In genomic region chr12:102878901-102879300, GRCm38 (mm10) we compare ENCODE assay signal across 7 mouse cellular contexts. TPM values are rescaled to one million over a fixed set of nuclear protein-coding genes. Genes with fewer than 3 reads are reported as not detected.
DNase-seq lines count a peak whose midpoint lies in the region; ATAC-seq and TF ChIP-seq lines count a peak whose summit lies in the region.

No protein-coding gene starts in this region.

- no peak for ATAC-seq in forebrain, embryonic 11.5 days (replicated peaks; ENCODE audit: low FRiP score)
- no peak for ATAC-seq in intestine, embryonic 14.5 days (replicated peaks; ENCODE audit: low FRiP score, low TSS enrichment, low read depth)
- ATAC-seq in inflammation-experienced regulatory T-cells, adult 6 months = no peak

- no peak for DNase-seq in testis, postnatal 14 days (ENCODE audit: low spot score)
- no peak for DNase-seq in forebrain, embryonic 11.5 days (ENCODE audit: low spot score)
- peak; percentile 50 for DNase-seq in intestine, embryonic 14.5 days (ENCODE audit: low spot score)
- peak; percentile 9 for DNase-seq in lung, postnatal 14 days
- DNase-seq in spleen, postnatal 10 days (ENCODE audit: low spot score in 2 of 2) = no peak

- peak overlapping the region; percentile 63; the same call in 1 of the 2 replicates for H3K27ac ChIP-seq in testis, adult 2 months (ENCODE audit: control insufficient read depth, insufficient read depth, low read depth, low read length)
- peak overlapping the region; percentile 59; the same call in 1 of the 2 replicates for H3K27ac ChIP-seq in forebrain, embryonic 11.5 days (ENCODE audit: low read depth, low read length)
- peak overlapping the region; percentile 52 for H3K27ac ChIP-seq in intestine, embryonic 14.5 days (ENCODE audit: low read depth)

- no peak for TF ChIP-seq POLR2A in testis, adult 2 months (IDR thresholded peaks at IDR 0.05; ENCODE audit: control insufficient read depth, low read depth, low read length)

- WGBS in forebrain, embryonic 11.5 days = 50% methylated on average over 7 of the region's 7 CpGs
- 23% methylated on average over 7 of the region's 7 CpGs for WGBS in intestine, embryonic 14.5 days

- H3K4me1 ChIP-seq in testis, adult 2 months (ENCODE audit: control insufficient read depth, insufficient read depth, low read length) = peaks cover 8% of the 10 kb centered on the region
- peaks cover 2% of the 10 kb centered on the region; the same call in 1 of the 2 replicates for H3K4me1 ChIP-seq in forebrain, embryonic 11.5 days (replicated peaks; ENCODE audit: control insufficient read depth, insufficient read depth, low read length)
- H3K4me1 ChIP-seq in intestine, embryonic 14.5 days (replicated peaks; ENCODE audit: control insufficient read depth, insufficient read depth, low read length) = peaks cover 8% of the 10 kb centered on the region

- H3K9ac ChIP-seq in forebrain, embryonic 11.5 days (ENCODE audit: low read length) = peak overlapping the region; percentile 65
- peak overlapping the region; percentile 89 for H3K9ac ChIP-seq in intestine, embryonic 14.5 days (ENCODE audit: low read length)

- no peak for TF ChIP-seq CTCF in testis, adult 2 months (IDR thresholded peaks at IDR 0.05; ENCODE audit: control insufficient read depth, insufficient read depth, insufficient replicate concordance, low read depth, low read length)

- H3K4me3 ChIP-seq in testis, adult 2 months (ENCODE audit: control insufficient read depth, low read depth, low read length) = peak overlapping the region; percentile 98
- H3K4me3 ChIP-seq in forebrain, embryonic 11.5 days (ENCODE audit: low read depth, low read length) = peak overlapping the region; percentile 97
- H3K4me3 ChIP-seq in intestine, embryonic 14.5 days (ENCODE audit: low read depth, low read length) = peak overlapping the region; percentile 82

- H3K27me3 ChIP-seq in testis, adult 2 months (ENCODE audit: control insufficient read depth, insufficient read depth, low read length) = no peaks in the 10 kb centered on the region
- H3K27me3 ChIP-seq in forebrain, embryonic 11.5 days (ENCODE audit: control insufficient read depth, insufficient read depth, low read length) = no peaks in the 10 kb centered on the region
- no peaks in the 10 kb centered on the region for H3K27me3 ChIP-seq in intestine, embryonic 14.5 days (replicated peaks; ENCODE audit: control insufficient read depth, insufficient read depth, low read length)

- no peaks in the 10 kb centered on the region for H3K9me3 ChIP-seq in forebrain, embryonic 11.5 days (ENCODE audit: control insufficient read depth, low read length)
- H3K9me3 ChIP-seq in intestine, embryonic 14.5 days (ENCODE audit: control insufficient read depth, low read length) = no peaks in the 10 kb centered on the region

- peak overlapping the region; percentile 62 for H3K4me2 ChIP-seq in forebrain, embryonic 11.5 days (ENCODE audit: low read depth, low read length, severe bottlenecking)
- H3K4me2 ChIP-seq in intestine, embryonic 14.5 days (ENCODE audit: low read length) = peak overlapping the region; percentile 48

- no peaks in the 10 kb centered on the region for H3K36me3 ChIP-seq in testis, adult 2 months (ENCODE audit: control insufficient read depth, insufficient read depth, low read length)
- H3K36me3 ChIP-seq in forebrain, embryonic 11.5 days (ENCODE audit: control insufficient read depth, insufficient read depth, low read length) = no peaks in the 10 kb centered on the region
- H3K36me3 ChIP-seq in intestine, embryonic 14.5 days (ENCODE audit: control insufficient read depth, insufficient read depth, low read length) = no peaks in the 10 kb centered on the region

RNA-seq across cellular contexts. Expression of gene Btbd7, which starts 0.6 kb away (rescaled TPM):
- 21.5 and 21.9 TPM in 2 replicates for polyA plus RNA-seq in testis, adult 2 months (2012; rRNA removed)
- polyA plus RNA-seq in forebrain, embryonic 11.5 days (2014; fragmentation: Nextera tagmentation; extraction: Ambion mirVana) = 21.9 and 22.1 TPM in 2 replicates
- polyA plus RNA-seq in intestine, embryonic 14.5 days (2014; fragmentation: Nextera tagmentation; extraction: Ambion mirVana) = 19.7 and 22.0 TPM in 2 replicates
- 10 to 100 TPM in 2 of 3 experiments, 1 to 10 TPM in 1; 7.4 to 13.8 (median 10.4) TPM for polyA plus RNA-seq in inflammation-experienced regulatory T-cells, adult 6 months (2017; shearing (Covaris generic))

RNA-seq across cellular contexts. Expression of gene Cox8c, which starts 20.2 kb away (rescaled TPM):
- polyA plus RNA-seq in testis, adult 2 months (2012; rRNA removed) = 455 and 485 TPM in 2 replicates
- polyA plus RNA-seq in forebrain, embryonic 11.5 days (2014; fragmentation: Nextera tagmentation; extraction: Ambion mirVana) = not detected in 2 replicates
- polyA plus RNA-seq in intestine, embryonic 14.5 days (2014; fragmentation: Nextera tagmentation; extraction: Ambion mirVana) = not detected in 2 replicates
- polyA plus RNA-seq in inflammation-experienced regulatory T-cells, adult 6 months (2017; shearing (Covaris generic)) = not detected

Comparison
In these comparisons a context has a peak if more than half of its experiments do, and no peak if none do; other contexts are left out.
1. DNase-seq: peak in intestine, embryonic 14.5 days (single experiment) and lung, postnatal 14 days (single experiment); none in testis, postnatal 14 days (single experiment), forebrain, embryonic 11.5 days (single experiment) and spleen, postnatal 10 days (0 of 2).
2. RNA of gene Cox8c, which starts 20.2 kb away (polyA plus RNA-seq): 455 to 485 TPM in testis, adult 2 months; not detected in forebrain, embryonic 11.5 days, not detected in intestine, embryonic 14.5 days and not detected in inflammation-experienced regulatory T-cells, adult 6 months; every median in the first group is over 100 times any median in the second.
3. Peak in every context shown above with its lines, with median percentiles within 50 percentile points of each other: H3K27ac ChIP-seq and H3K4me3 ChIP-seq.